Mouse (Mus musculus) testis, adult 2 months (tissue): ENCODE results near the gene Dpp7.

ENCODE experiments used
- CTCF ChIP-seq: fragments of 200-500 bp; IDR thresholded peaks from 2 replicates; pipeline ENCODE4 v1.5.1; 2012; ENCODE audit warnings: low read depth, mild to moderate bottlenecking, inconsistent platforms, low read length, moderate library complexity; ENCODE audit not compliant: control insufficient read depth, insufficient read depth, insufficient replicate concordance
- POLR2A ChIP-seq: fragments of 200-500 bp; IDR thresholded peaks from 2 replicates; pipeline ENCODE4 v1.6.1; 2012; ENCODE audit warnings: low read depth, mild to moderate bottlenecking, inconsistent platforms, low read length, moderate library complexity; ENCODE audit not compliant: control insufficient read depth

GRCm38 (mm10) chr2:25398065-25398464 is 41.9 kb upstream of the Dpp7 start:
- TF ChIP-seq POLR2A (no peak), CTCF (no peak)
